Mouse (Mus musculus): ENCODE measurements around the gene Btbd35f1. TPM values are rescaled to one million over a fixed set of nuclear protein-coding genes. Genes with fewer than 3 reads are reported as not detected.

The Btbd35f1 gene
- not detected in 2 replicates for polyA plus RNA-seq (2012; rRNA removed)

GRCm38 (mm10) chrX:32559755-32560154 is at the start of gene Btbd35f1:
Btbd35f1 (plus strand) TSS chrX:32560055.

Other genes starting within 250 kb of the Btbd35f1 start
- not detected in 2 replicates for gene Gm5926, start 90.7 kb downstream of the Btbd35f1 start, polyA plus RNA-seq (2012; rRNA removed)
- not detected in 2 replicates for gene Btbd35f21, start 166.1 kb downstream of the Btbd35f1 start, polyA plus RNA-seq (2012; rRNA removed)

Measured in central nervous system, embryonic 18 days (tissue).